22 mouse cellular contexts compared by ENCODE assay signal in the genomic region with DNA sequence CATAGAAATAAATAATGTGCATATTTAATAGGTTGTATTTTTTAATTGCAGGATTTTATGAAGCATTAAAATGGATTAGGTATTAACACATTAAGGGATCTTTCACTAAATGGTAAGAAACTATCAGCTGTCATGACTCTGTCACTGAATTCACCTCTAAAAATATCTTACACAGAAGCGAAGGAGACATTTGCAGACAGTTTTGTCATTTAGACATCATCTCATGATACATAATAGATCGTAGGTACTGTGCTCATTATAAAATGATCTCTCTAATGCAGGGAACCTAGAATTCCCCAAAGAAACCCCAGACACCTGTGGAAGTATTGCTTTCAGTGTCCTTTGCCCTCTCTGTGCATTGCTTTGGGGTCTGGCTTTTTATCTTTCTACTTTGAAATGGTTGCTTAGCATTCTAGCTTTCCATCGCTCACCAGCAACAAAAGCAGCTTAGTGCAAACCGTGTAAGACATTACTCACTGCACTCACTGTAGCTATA.
DNase-seq lines count a peak whose midpoint lies in the region; ATAC-seq and TF ChIP-seq lines count a peak whose summit lies in the region.
"Had no signal": no experiment of that assay in that cellular context is flagged by ENCODE, and none has a peak within 500 bp of the region (broad histone marks: within the 10 kb centered on the region; RNA-seq: fewer than 3 reads in every experiment).

No protein-coding gene starts in this region.

- peak; percentile 9 for DNase-seq in forebrain, embryonic 14.5 days (ENCODE audit: low spot score)
- DNase-seq in midbrain, embryonic 11.5 days (ENCODE audit: low spot score, missing footprints) = peak; percentile 69
- DNase-seq in midbrain, postnatal 0 days (ENCODE audit: low spot score) = no peak
- no peak for DNase-seq in spleen, postnatal 10 days (ENCODE audit: low spot score in 2 of 2)
- DNase-seq: adrenal gland, adult 8-10 months; adrenal gland, postnatal 25 days; cerebellum, adult 18-20 months; cerebellum, adult 9-10 months; cerebellum, postnatal 14 days; gastrocnemius, postnatal 10 days; gastrocnemius, postnatal 36 days; heart, adult 2 months; heart, postnatal 14 days; heart, postnatal 4 days had no signal

- H3K9me3 ChIP-seq in forebrain, embryonic 14.5 days (replicated peaks; ENCODE audit: control insufficient read depth, low read length) = no peaks in the 10 kb centered on the region
- H3K9me3 ChIP-seq in forebrain, embryonic 13.5 days (replicated peaks) = no peaks in the 10 kb centered on the region
- H3K9me3 ChIP-seq in midbrain, embryonic 11.5 days (ENCODE audit: control insufficient read depth, low read length) = no peaks in the 10 kb centered on the region
- no peaks in the 10 kb centered on the region for H3K9me3 ChIP-seq in midbrain, postnatal 0 days (ENCODE audit: low read length)
- no peaks in the 10 kb centered on the region for H3K9me3 ChIP-seq in midbrain, embryonic 15.5 days
- H3K9me3 ChIP-seq: heart, embryonic 10.5 days; heart, embryonic 13.5 days had no signal

- H3K27ac ChIP-seq in forebrain, embryonic 14.5 days (ENCODE audit: low read depth, low read length) = no peak overlapping the region
- no peak overlapping the region for H3K27ac ChIP-seq in forebrain, embryonic 13.5 days
- no peak overlapping the region for H3K27ac ChIP-seq in midbrain, embryonic 11.5 days (ENCODE audit: low read depth, low read length)
- no peak overlapping the region for H3K27ac ChIP-seq in midbrain, postnatal 0 days (ENCODE audit: low read depth, low read length)
- no peak overlapping the region for H3K27ac ChIP-seq in midbrain, embryonic 15.5 days
- H3K27ac ChIP-seq: heart, adult 2 months; heart, embryonic 10.5 days; heart, embryonic 13.5 days; hindbrain, embryonic 14.5 days; hindbrain, postnatal 0 days had no signal

- WGBS in forebrain, embryonic 14.5 days = 80% methylated on average over 4 of the region's 4 CpGs
- WGBS in forebrain, embryonic 13.5 days = 76% methylated on average over 4 of the region's 4 CpGs
- 83% methylated on average over 4 of the region's 4 CpGs for WGBS in midbrain, embryonic 11.5 days
- 47% methylated on average over 4 of the region's 4 CpGs for WGBS in midbrain, postnatal 0 days
- 57% methylated on average over 4 of the region's 4 CpGs for WGBS in midbrain, embryonic 15.5 days

- no peak for TF ChIP-seq CTCF in midbrain, postnatal 0 days (IDR thresholded peaks at IDR 0.05)

- no peak for ATAC-seq in forebrain, embryonic 14.5 days
- no peak for ATAC-seq in forebrain, embryonic 13.5 days
- no peak for ATAC-seq in midbrain, embryonic 11.5 days (ENCODE audit: low FRiP score)
- ATAC-seq in midbrain, postnatal 0 days (ENCODE audit: low FRiP score) = no peak
- peak; percentile 60 for ATAC-seq in midbrain, embryonic 15.5 days (replicated peaks)
- ATAC-seq: activated CD4-positive, CD25-positive, alpha-beta regulatory T cell, adult 4 months; hindbrain, postnatal 0 days; inflammation-experienced regulatory T-cells, adult 6 months had no signal

- H3K36me3 ChIP-seq in forebrain, embryonic 14.5 days (ENCODE audit: control insufficient read depth, insufficient read depth, low read length) = no peaks in the 10 kb centered on the region
- no peaks in the 10 kb centered on the region for H3K36me3 ChIP-seq in forebrain, embryonic 13.5 days (ENCODE audit: poor library complexity, severe bottlenecking)
- H3K36me3 ChIP-seq in midbrain, embryonic 11.5 days (ENCODE audit: control insufficient read depth, insufficient read depth, low read length) = no peaks in the 10 kb centered on the region
- no peaks in the 10 kb centered on the region for H3K36me3 ChIP-seq in midbrain, postnatal 0 days (ENCODE audit: insufficient read depth, low read length)
- no peaks in the 10 kb centered on the region for H3K36me3 ChIP-seq in midbrain, embryonic 15.5 days (replicated peaks)
- H3K36me3 ChIP-seq: heart, embryonic 10.5 days; heart, embryonic 13.5 days had no signal

- H3K4me2 ChIP-seq in forebrain, embryonic 14.5 days (ENCODE audit: low read length) = no peak overlapping the region
- H3K4me2 ChIP-seq in forebrain, embryonic 13.5 days = no peak overlapping the region
- H3K4me2 ChIP-seq in midbrain, embryonic 11.5 days = no peak overlapping the region
- no peak overlapping the region for H3K4me2 ChIP-seq in midbrain, postnatal 0 days (ENCODE audit: low read depth, low read length, poor library complexity, severe bottlenecking)
- no peak overlapping the region for H3K4me2 ChIP-seq in midbrain, embryonic 15.5 days
- H3K4me2 ChIP-seq: heart, embryonic 13.5 days; hindbrain, embryonic 14.5 days had no signal

- H3K4me1 ChIP-seq in forebrain, embryonic 14.5 days (ENCODE audit: control insufficient read depth, insufficient read depth, low read length) = no peaks in the 10 kb centered on the region
- no peaks in the 10 kb centered on the region for H3K4me1 ChIP-seq in forebrain, embryonic 13.5 days
- H3K4me1 ChIP-seq in midbrain, embryonic 11.5 days (ENCODE audit: control insufficient read depth, insufficient read depth, low read length) = no peaks in the 10 kb centered on the region
- no peaks in the 10 kb centered on the region for H3K4me1 ChIP-seq in midbrain, postnatal 0 days (ENCODE audit: insufficient read depth, low read length)
- H3K4me1 ChIP-seq in midbrain, embryonic 15.5 days = no peaks in the 10 kb centered on the region
- H3K4me1 ChIP-seq: heart, embryonic 10.5 days; heart, embryonic 13.5 days had no signal

- no peak overlapping the region for H3K4me3 ChIP-seq in forebrain, embryonic 14.5 days (ENCODE audit: low read depth, low read length)
- no peak overlapping the region for H3K4me3 ChIP-seq in forebrain, embryonic 13.5 days
- H3K4me3 ChIP-seq in midbrain, embryonic 11.5 days (ENCODE audit: low read depth, low read length) = no peak overlapping the region
- H3K4me3 ChIP-seq in midbrain, postnatal 0 days (ENCODE audit: low read depth, low read length) = no peak overlapping the region
- no peak overlapping the region for H3K4me3 ChIP-seq in midbrain, embryonic 15.5 days
- H3K4me3 ChIP-seq: heart, adult 2 months; heart, embryonic 10.5 days; heart, embryonic 13.5 days had no signal

- H3K9ac ChIP-seq in forebrain, embryonic 14.5 days (ENCODE audit: low read length) = no peak overlapping the region
- no peak overlapping the region for H3K9ac ChIP-seq in forebrain, embryonic 13.5 days
- H3K9ac ChIP-seq in midbrain, embryonic 11.5 days (ENCODE audit: low read length) = no peak overlapping the region
- H3K9ac ChIP-seq in midbrain, postnatal 0 days (replicated peaks; ENCODE audit: low read length, poor library complexity, severe bottlenecking) = no peak overlapping the region
- H3K9ac ChIP-seq in midbrain, embryonic 15.5 days = no peak overlapping the region
- H3K9ac ChIP-seq: heart, embryonic 13.5 days; hindbrain, embryonic 14.5 days had no signal

- H3K27me3 ChIP-seq in forebrain, embryonic 14.5 days (replicated peaks; ENCODE audit: control insufficient read depth, insufficient read depth, low read length) = no peaks in the 10 kb centered on the region
- H3K27me3 ChIP-seq in forebrain, embryonic 13.5 days = no peaks in the 10 kb centered on the region
- no peaks in the 10 kb centered on the region for H3K27me3 ChIP-seq in midbrain, embryonic 11.5 days (ENCODE audit: control insufficient read depth, insufficient read depth, low read length)
- no peaks in the 10 kb centered on the region for H3K27me3 ChIP-seq in midbrain, postnatal 0 days (ENCODE audit: insufficient read depth, low read length)
- H3K27me3 ChIP-seq in midbrain, embryonic 15.5 days (replicated peaks) = no peaks in the 10 kb centered on the region
- H3K27me3 ChIP-seq: heart, embryonic 13.5 days had no signal

Comparison
In these comparisons a context has a peak if more than half of its experiments do, and no peak if none do; other contexts are left out.
1. DNase-seq: peak in forebrain, embryonic 14.5 days (single experiment) and midbrain, embryonic 11.5 days (single experiment); none in midbrain, postnatal 0 days (single experiment) and spleen, postnatal 10 days (0 of 2).